Mouse (Mus musculus) heart, embryonic 10.5 days (tissue): ENCODE results near the gene Ints1. TPM values are rescaled to one million over a fixed set of nuclear protein-coding genes. Genes with fewer than 3 reads are reported as not detected.
A peak's percentile ranks its signal among the peaks of the same experiment; 100 is the strongest.

ENCODE experiments used
- DNase-seq: peaks from one replicate; pipeline ENCODE4 v3.0.0-alpha.2; 2017; ENCODE audit warnings: low spot score
- H3K27ac ChIP-seq: fragments of 300-500 bp; sonication (generic); 2 replicates; pipeline ENCODE4 v1.5.1; 2016; ENCODE audit warnings: mild to moderate bottlenecking
- H3K27me3 ChIP-seq: fragments of 300-500 bp; sonication (generic); 2 replicates; pipeline ENCODE4 v1.6.1; 2016; ENCODE audit warnings: mild to moderate bottlenecking; ENCODE audit not compliant: poor library complexity, insufficient read depth, severe bottlenecking
- H3K36me3 ChIP-seq: fragments of 300-500 bp; sonication (generic); 2 replicates; pipeline ENCODE4 v1.6.1; 2016; ENCODE audit warnings: mild to moderate bottlenecking, moderate library complexity
- H3K4me1 ChIP-seq: fragments of 300-500 bp; sonication (generic); 2 replicates; pipeline ENCODE4 v1.6.1; 2016; ENCODE audit warnings: mild to moderate bottlenecking
- H3K4me3 ChIP-seq: fragments of 300-500 bp; sonication (generic); 2 replicates; pipeline ENCODE4 v1.5.1; 2016; ENCODE audit warnings: mild to moderate bottlenecking, moderate library complexity
- H3K9me3 ChIP-seq: fragments of 300-500 bp; sonication (generic); 2 replicates; pipeline ENCODE4 v1.6.1; 2016; ENCODE audit warnings: mild to moderate bottlenecking, moderate library complexity
- WGBS: fragments of 180-500 bp; shearing (Covaris S2); methylation state at CpG from one replicate; pipeline ENCODE4 v1.1.7; 2016; 5-methylcytosine and 5-hydroxymethylcytosine counted together
- polyA plus RNA-seq: library from polyadenylated mRNA; unstranded; fragments of >200 nt; fragmentation: Nextera tagmentation; extraction: Ambion mirVana; gene quantifications from 2 replicates; pipeline ENCODE4 v1.2.1, GENCODE M21; 2016

Ints1 gene
- polyA plus RNA-seq, 1 experiment from 2014 or later: 31.3 TPM

- no peaks in the 10 kb centered on the region for H3K9me3 ChIP-seq
- 23% methylated on average over 11 of the region's 11 CpGs for WGBS
- H3K36me3 ChIP-seq: peaks cover 35% of the 10 kb centered on the region
- H3K4me3 ChIP-seq: peak overlapping the region; percentile 48
- peak; percentile 91 for DNase-seq
- H3K4me1 ChIP-seq: peaks cover 92% of the 10 kb centered on the region
- H3K27ac ChIP-seq: peak overlapping the region; percentile 93
- H3K27me3 ChIP-seq: no peaks in the 10 kb centered on the region
Measured at GRCm38 (mm10) chr5:139797473-139798167, 22.1 kb upstream of the Ints1 start.

- Histone ChIP-seq H3K36me3 (peaks cover 30% of the 10 kb centered on the region), H3K4me1 (peaks cover 95% of the 10 kb centered on the region), H3K27ac (peak overlapping the region; percentile 93), H3K4me3 (peak overlapping the region; percentile 48), H3K9me3 (no peaks in the 10 kb centered on the region), H3K27me3 (no peaks in the 10 kb centered on the region)
- WGBS: 9% methylated on average over 13 of the region's 13 CpGs
- peak; percentile 96 for DNase-seq
Measured at GRCm38 (mm10) chr5:139796900-139797299, 21.4 kb upstream of the Ints1 start.

- H3K4me1 ChIP-seq: peaks cover 95% of the 10 kb centered on the region
- no peak for DNase-seq
- H3K4me3 ChIP-seq: 0 out of 2 replicates have a peak overlapping the region, but pooled peaks have one; percentile 48
- no peaks in the 10 kb centered on the region for H3K27me3 ChIP-seq
- peaks cover 23% of the 10 kb centered on the region for H3K36me3 ChIP-seq
- peak overlapping the region; percentile 93 for H3K27ac ChIP-seq
- WGBS: 68% methylated on average over 9 of the region's 9 CpGs
- no peaks in the 10 kb centered on the region for H3K9me3 ChIP-seq
Measured at GRCm38 (mm10) chr5:139796001-139796620, 20.6 kb upstream of the Ints1 start.

- Histone ChIP-seq H3K4me3 (no peak overlapping the region), H3K27ac (peak overlapping the region; percentile 93)
- 47% methylated on average over 10 of the region's 10 CpGs for WGBS
Measured at GRCm38 (mm10) chr5:139794938-139795337, 19.5 kb upstream of the Ints1 start.

GRCm38 (mm10) chr5:139794137-139794536 lies 18.7 kb upstream of the Ints1 start:
- H3K4me3 ChIP-seq: peak overlapping the region; percentile 91
- peaks cover 3% of the 10 kb centered on the region for H3K36me3 ChIP-seq
- no peaks in the 10 kb centered on the region for H3K27me3 ChIP-seq
- DNase-seq: no peak
- WGBS: 85% methylated on average over 5 of the region's 5 CpGs
- H3K9me3 ChIP-seq: no peaks in the 10 kb centered on the region
- H3K27ac ChIP-seq: peak overlapping the region; percentile 93
- peaks cover 79% of the 10 kb centered on the region for H3K4me1 ChIP-seq

More at GRCm38 (mm10) chr5:139794938-139795337, 19.5 kb upstream of the Ints1 start:
- Histone ChIP-seq H3K36me3 (peaks cover 11% of the 10 kb centered on the region), H3K27me3 (no peaks in the 10 kb centered on the region), H3K4me1 (peaks cover 87% of the 10 kb centered on the region), H3K9me3 (no peaks in the 10 kb centered on the region)
- DNase-seq: no peak

GRCm38 (mm10) chr5:139793338-139794089 lies 18.0 kb upstream of the Ints1 start:
- peaks cover 73% of the 10 kb centered on the region for H3K4me1 ChIP-seq
- no peak for DNase-seq
- 30% methylated on average over 11 of the region's 11 CpGs for WGBS
- peak overlapping the region; percentile 93 for H3K27ac ChIP-seq
- peak overlapping the region; percentile 91 for H3K4me3 ChIP-seq
- H3K36me3 ChIP-seq: no peaks in the 10 kb centered on the region
- H3K9me3 ChIP-seq: no peaks in the 10 kb centered on the region
- H3K27me3 ChIP-seq: no peaks in the 10 kb centered on the region

GRCm38 (mm10) chr5:139792966-139793337 lies 17.5 kb upstream of the Ints1 start:
- H3K9me3 ChIP-seq: no peaks in the 10 kb centered on the region
- peak overlapping the region; percentile 93 for H3K27ac ChIP-seq
- no peaks in the 10 kb centered on the region for H3K36me3 ChIP-seq
- peak overlapping the region; percentile 91 for H3K4me3 ChIP-seq
- H3K27me3 ChIP-seq: no peaks in the 10 kb centered on the region
- 17% methylated on average over 3 of the region's 3 CpGs for WGBS
- H3K4me1 ChIP-seq: peaks cover 67% of the 10 kb centered on the region
- DNase-seq: no peak

- 10% methylated on average over 11 of the region's 11 CpGs for WGBS
- H3K4me3 ChIP-seq: peak overlapping the region; percentile 91
- H3K4me1 ChIP-seq: peaks cover 61% of the 10 kb centered on the region
Measured at GRCm38 (mm10) chr5:139792159-139792775, 16.8 kb upstream of the Ints1 start.

GRCm38 (mm10) chr5:139791227-139792158 lies 16.0 kb upstream of the Ints1 start, which contains the start of gene Mafk:
Gene Mafk (plus strand): TSS chr5:139791513.
- WGBS: under 1% methylated on average over 92 of the region's 92 CpGs
- Histone ChIP-seq H3K27me3 (no peaks in the 10 kb centered on the region; the same call in 1 of the 2 replicates), H3K4me1 (peaks cover 53% of the 10 kb centered on the region), H3K9me3 (no peaks in the 10 kb centered on the region), H3K27ac (peak within 1 kb of the TSS; percentile 93), H3K36me3 (no peaks in the 10 kb centered on the region), H3K4me3 (peak within 1 kb of the TSS; percentile 91)
- DNase-seq: peak; percentile 99

More at GRCm38 (mm10) chr5:139792159-139792775, 16.8 kb upstream of the Ints1 start:
- Histone ChIP-seq H3K36me3 (no peaks in the 10 kb centered on the region), H3K27me3 (no peaks in the 10 kb centered on the region; the same call in 1 of the 2 replicates), H3K9me3 (no peaks in the 10 kb centered on the region), H3K27ac (peak overlapping the region; percentile 93)
- no peak for DNase-seq

- Histone ChIP-seq H3K9me3 (no peaks in the 10 kb centered on the region), H3K4me1 (peaks cover 33% of the 10 kb centered on the region), H3K27ac (no peak overlapping the region), H3K36me3 (no peaks in the 10 kb centered on the region), H3K27me3 (no peaks in the 10 kb centered on the region; the same call in 1 of the 2 replicates), H3K4me3 (no peak overlapping the region)
- WGBS: 55% methylated on average over 4 of the region's 4 CpGs
- DNase-seq: no peak
Measured at GRCm38 (mm10) chr5:139789466-139789865, 14.0 kb upstream of the Ints1 start.

- Histone ChIP-seq H3K27me3 (no peaks in the 10 kb centered on the region), H3K4me3 (no peak overlapping the region), H3K9me3 (no peaks in the 10 kb centered on the region), H3K27ac (no peak overlapping the region), H3K4me1 (no peaks in the 10 kb centered on the region), H3K36me3 (no peaks in the 10 kb centered on the region)
- WGBS: 76% methylated on average over 8 of the region's 8 CpGs
- DNase-seq: no peak
Measured at GRCm38 (mm10) chr5:139781406-139781805, 5.9 kb upstream of the Ints1 start.
